Mouse (Mus musculus) heart, embryonic 16.5 days (tissue): ENCODE measurements around the gene Txnl4b. TPM values are rescaled to one million over a fixed set of nuclear protein-coding genes. Genes with fewer than 3 reads are reported as not detected.

Experiments
- ATAC-seq: fragments of 200-750 bp; cut with Nextera tagmentation; replicated peaks from 2 replicates; pipeline ENCODE4 v1.8.0; 2017; ENCODE audit warnings: moderate number of reproducible peaks; ENCODE audit not compliant: insufficient read depth, low FRiP score; ENCODE audit errors: extremely low read depth
- H3K27ac ChIP-seq: fragments of 300-500 bp; sonication (generic); 2 replicates; pipeline ENCODE4 v1.5.1; 2014; ENCODE audit warnings: mild to moderate bottlenecking, low read length, control low read depth, moderate library complexity
- H3K27me3 ChIP-seq: fragments of 300-500 bp; sonication (generic); 2 replicates; pipeline ENCODE4 v1.6.1; 2014; ENCODE audit warnings: low read length, mixed read lengths; ENCODE audit not compliant: control insufficient read depth, insufficient read depth
- H3K36me3 ChIP-seq: fragments of 300-500 bp; sonication (generic); 2 replicates; pipeline ENCODE4 v1.6.1; 2014; ENCODE audit not compliant: control insufficient read depth, insufficient read depth
- H3K4me1 ChIP-seq: fragments of 300-500 bp; sonication (generic); 2 replicates; pipeline ENCODE4 v1.6.1; 2014; ENCODE audit warnings: low read length, mixed read lengths; ENCODE audit not compliant: control insufficient read depth, insufficient read depth
- H3K4me2 ChIP-seq: fragments of 300-500 bp; sonication (generic); 2 replicates; pipeline ENCODE4 v1.6.1; 2014; ENCODE audit warnings: low read depth, mild to moderate bottlenecking, control low read depth, low read length
- H3K4me3 ChIP-seq: fragments of 300-500 bp; sonication (generic); 2 replicates; pipeline ENCODE4 v1.5.1; 2014; ENCODE audit warnings: mild to moderate bottlenecking, control low read depth, low read length
- H3K9ac ChIP-seq: fragments of 300-500 bp; sonication (generic); 2 replicates; pipeline ENCODE4 v1.6.1; 2014; ENCODE audit warnings: low read length, control low read depth
- H3K9me3 ChIP-seq: fragments of 300-500 bp; sonication (generic); replicated peaks from 2 replicates; pipeline ENCODE4 v1.6.1; 2016; ENCODE audit warnings: low read length; ENCODE audit not compliant: control insufficient read depth
- WGBS: fragments of 180-500 bp; shearing (Covaris S2); extraction: QIAGEN DNeasy Blood & Tissue Kit; methylation state at CpG from one replicate; pipeline ENCODE4 v1.1.7; 2014; 5-methylcytosine and 5-hydroxymethylcytosine counted together
- polyA plus RNA-seq: library from polyadenylated mRNA; unstranded; fragments of >200 nt; fragmentation: Nextera tagmentation; extraction: Ambion mirVana; gene quantifications from 2 replicates; pipeline ENCODE4 v1.2.1, GENCODE M21; 2015

Txnl4b gene
- polyA plus RNA-seq, 1 experiment from 2014 or later = 19.0 TPM

DNA sequence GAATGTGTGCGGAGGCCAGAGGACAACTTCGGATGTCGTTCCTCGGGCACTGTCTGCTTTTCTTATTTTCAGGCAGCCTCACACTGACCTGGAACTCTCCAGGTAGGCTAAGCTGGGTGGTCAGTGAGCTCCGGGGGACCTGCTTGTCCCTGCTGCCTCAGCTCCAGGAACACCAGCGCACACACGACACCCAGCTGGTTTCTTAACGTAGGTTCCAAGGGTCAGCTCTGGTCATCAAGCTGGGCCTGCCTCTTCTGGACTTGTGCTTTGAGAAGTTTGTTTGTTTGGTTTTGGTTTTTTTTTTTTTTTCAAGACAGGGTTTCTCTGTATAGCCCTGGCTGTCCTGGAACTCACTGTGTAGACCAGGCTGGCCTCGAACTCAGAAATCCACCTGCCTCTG lies 25.2 kb downstream of the Txnl4b start:
- H3K4me2 ChIP-seq = no peak overlapping the region
- H3K9me3 ChIP-seq = no peaks in the 10 kb centered on the region
- H3K9ac ChIP-seq = no peak overlapping the region
- ATAC-seq = no peak
- H3K27me3 ChIP-seq = no peaks in the 10 kb centered on the region
- no peaks in the 10 kb centered on the region for H3K4me1 ChIP-seq
- WGBS = 85% methylated on average over 9 of the region's 9 CpGs
- H3K4me3 ChIP-seq = no peak overlapping the region
- no peak overlapping the region for H3K27ac ChIP-seq
- peaks cover 13% of the 10 kb centered on the region; the same call in 1 of the 2 replicates for H3K36me3 ChIP-seq

DNA sequence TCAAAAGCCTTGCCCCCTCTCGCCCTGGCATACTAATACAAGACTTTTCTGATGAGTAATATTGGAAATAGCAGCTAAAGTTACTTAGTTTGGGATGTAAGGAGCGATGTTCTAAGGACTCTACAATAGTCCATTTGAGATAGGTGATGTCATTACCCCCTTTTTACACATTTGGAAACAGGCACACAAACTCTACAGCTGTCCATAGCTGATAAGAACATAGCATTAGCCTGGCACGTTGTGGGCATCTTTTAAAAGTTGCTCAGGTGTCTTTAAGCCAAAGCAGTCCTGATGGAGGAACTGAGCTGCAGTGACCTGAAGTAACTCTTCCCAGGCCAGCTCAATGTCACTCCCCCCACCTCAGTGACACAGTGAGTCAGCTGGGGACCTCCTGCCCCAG lies 25.7 kb downstream of the Txnl4b start:
- no peak for ATAC-seq
- WGBS = 81% methylated on average over 3 of the region's 3 CpGs
- no peaks in the 10 kb centered on the region for H3K4me1 ChIP-seq
- peaks cover 13% of the 10 kb centered on the region; the same call in 1 of the 2 replicates for H3K36me3 ChIP-seq
- H3K9ac ChIP-seq = no peak overlapping the region
- no peak overlapping the region for H3K27ac ChIP-seq
- H3K4me2 ChIP-seq = no peak overlapping the region
- H3K9me3 ChIP-seq = no peaks in the 10 kb centered on the region
- H3K27me3 ChIP-seq = no peaks in the 10 kb centered on the region
- no peak overlapping the region for H3K4me3 ChIP-seq

DNA sequence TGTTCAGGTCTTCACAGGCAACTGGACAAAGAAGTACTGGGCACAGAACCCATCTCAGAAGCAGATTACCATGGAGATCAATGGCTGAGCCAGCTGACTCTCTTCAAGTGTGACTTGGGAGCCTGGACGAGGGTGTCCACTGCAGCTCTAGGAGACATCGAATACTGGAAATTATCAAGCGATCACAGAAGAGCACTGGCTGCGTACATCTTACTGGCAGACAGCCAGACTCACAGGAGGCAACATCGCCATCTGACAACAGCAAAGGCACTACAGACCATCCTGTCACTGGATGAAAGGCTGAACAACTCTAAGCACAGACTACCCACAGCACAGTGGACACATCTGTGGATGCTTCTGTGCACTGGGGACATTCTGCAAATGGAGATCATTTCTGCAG lies 26.5 kb downstream of the Txnl4b start:
- no peak for ATAC-seq
- H3K36me3 ChIP-seq = peaks cover 13% of the 10 kb centered on the region; the same call in 1 of the 2 replicates
- WGBS = 84% methylated on average over 5 of the region's 5 CpGs
- H3K27ac ChIP-seq = no peak overlapping the region
- H3K4me2 ChIP-seq = no peak overlapping the region
- H3K9me3 ChIP-seq = no peaks in the 10 kb centered on the region
- no peaks in the 10 kb centered on the region for H3K27me3 ChIP-seq
- no peak overlapping the region for H3K4me3 ChIP-seq
- no peak overlapping the region for H3K9ac ChIP-seq
- no peaks in the 10 kb centered on the region for H3K4me1 ChIP-seq

DNA sequence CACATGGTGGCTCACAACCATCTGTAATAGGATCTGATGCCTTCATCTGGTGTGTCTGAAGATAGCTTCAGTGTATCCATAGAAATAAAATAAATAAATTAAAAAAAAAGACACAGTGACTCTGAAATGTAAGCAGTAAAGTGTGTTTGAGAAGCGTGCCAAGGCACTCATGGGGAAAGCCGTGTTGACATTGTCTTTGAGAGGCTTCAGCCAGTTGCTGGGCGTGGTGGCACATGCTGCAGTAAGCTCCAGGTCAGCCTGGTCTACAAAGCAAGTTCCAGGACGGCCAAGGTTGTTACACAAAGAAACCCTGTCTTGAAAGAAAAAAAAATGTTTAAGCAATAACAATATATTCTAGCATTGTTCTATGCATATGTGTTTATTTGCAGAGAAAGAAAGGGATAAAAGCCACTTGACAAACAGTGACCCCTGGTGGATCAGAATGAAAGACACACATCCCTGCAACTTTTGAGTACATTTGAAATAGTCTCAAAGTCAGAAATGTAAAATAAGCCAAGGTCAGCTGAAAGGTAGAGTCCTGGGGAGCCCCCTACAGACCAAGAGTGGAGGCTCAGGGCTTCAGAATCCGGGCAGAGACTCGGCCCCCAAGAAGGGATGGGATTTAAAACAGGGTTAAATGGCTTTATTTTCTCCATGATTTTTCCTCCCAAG lies 27.6 kb downstream of the Txnl4b start:
- H3K36me3 ChIP-seq = peaks cover 13% of the 10 kb centered on the region; the same call in 1 of the 2 replicates
- WGBS = 72% methylated on average over 6 of the region's 6 CpGs
- no peak overlapping the region for H3K9ac ChIP-seq
- no peak overlapping the region for H3K4me2 ChIP-seq
- no peaks in the 10 kb centered on the region for H3K9me3 ChIP-seq
- ATAC-seq = no peak
- no peaks in the 10 kb centered on the region for H3K27me3 ChIP-seq
- H3K4me3 ChIP-seq = no peak overlapping the region
- H3K4me1 ChIP-seq = no peaks in the 10 kb centered on the region
- H3K27ac ChIP-seq = no peak overlapping the region

DNA sequence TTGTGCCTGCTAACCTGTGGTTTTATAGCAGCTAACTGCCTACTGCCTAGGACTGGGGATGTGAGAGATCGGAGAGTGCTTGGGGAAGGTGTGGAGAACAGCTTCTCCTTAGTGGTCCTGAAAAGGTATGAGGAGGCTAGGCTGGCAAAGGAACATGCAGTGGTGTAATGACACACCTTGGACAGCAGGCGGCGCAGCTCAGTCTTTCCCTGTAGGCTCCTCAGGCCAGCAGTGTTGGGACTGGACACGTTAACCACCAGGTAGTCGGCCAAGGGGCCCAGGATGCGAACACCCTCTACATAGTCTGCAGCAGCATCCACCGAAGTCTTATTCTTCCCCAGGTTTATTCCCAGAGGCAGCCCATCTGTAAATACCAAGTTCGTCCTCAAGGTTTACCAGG lies 30.2 kb downstream of the Txnl4b start:
- Histone ChIP-seq H3K4me1 (no peaks in the 10 kb centered on the region), H3K9ac (no peak overlapping the region), H3K4me2 (no peak overlapping the region), H3K27ac (no peak overlapping the region), H3K36me3 (peaks cover 18% of the 10 kb centered on the region; the same call in 1 of the 2 replicates), H3K27me3 (no peaks in the 10 kb centered on the region), H3K9me3 (no peaks in the 10 kb centered on the region), H3K4me3 (no peak overlapping the region)
- ATAC-seq = no peak
- 47% methylated on average over 8 of the region's 8 CpGs for WGBS

DNA sequence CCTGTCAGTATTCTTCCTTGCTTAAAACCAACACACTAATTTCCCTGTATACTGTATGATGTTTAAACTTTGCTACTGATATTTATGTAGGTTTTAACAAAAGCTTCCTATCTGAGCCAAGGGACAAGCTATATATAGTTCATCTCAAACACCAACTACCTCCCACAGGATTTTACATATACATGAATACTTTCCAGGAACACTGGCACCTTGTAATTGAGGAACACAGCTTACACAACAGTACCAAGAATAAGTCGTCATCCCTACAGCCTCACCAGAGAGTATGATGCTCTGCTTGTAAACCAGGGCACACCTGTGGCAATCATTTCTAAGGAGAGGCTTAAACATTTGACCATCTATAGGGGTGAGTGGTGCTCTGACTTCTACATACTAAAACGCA lies 41.0 kb downstream of the Txnl4b start:
- no peaks in the 10 kb centered on the region for H3K9me3 ChIP-seq
- no peak overlapping the region for H3K27ac ChIP-seq
- H3K4me2 ChIP-seq = no peak overlapping the region
- H3K4me1 ChIP-seq = peaks cover 11% of the 10 kb centered on the region
- ATAC-seq = no peak
- 75% methylated on average over 2 of the region's 2 CpGs for WGBS
- no peaks in the 10 kb centered on the region for H3K27me3 ChIP-seq
- H3K9ac ChIP-seq = no peak overlapping the region
- H3K36me3 ChIP-seq = peaks cover 15% of the 10 kb centered on the region
- no peak overlapping the region for H3K4me3 ChIP-seq

DNA sequence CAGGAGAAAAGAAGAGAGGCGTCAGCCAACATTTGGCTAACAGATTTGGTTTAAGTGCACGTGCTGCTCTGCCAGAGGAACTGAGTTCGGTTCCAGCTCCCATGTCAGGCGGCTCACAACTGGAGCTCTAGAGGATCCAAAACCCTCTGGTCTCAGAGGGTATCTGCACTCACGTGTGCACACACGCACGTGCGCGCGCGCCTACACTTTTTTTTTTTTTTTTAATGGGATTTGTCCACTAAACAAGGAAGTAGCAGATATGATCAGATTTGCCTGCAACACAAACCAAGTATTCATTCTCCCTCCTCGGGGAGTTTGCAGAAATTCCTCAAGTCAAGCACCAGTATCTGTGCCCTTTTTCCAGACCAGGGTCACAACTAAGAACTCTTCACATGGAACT lies 42.0 kb downstream of the Txnl4b start:
- peak overlapping the region; percentile 98 for H3K27ac ChIP-seq
- peaks cover 11% of the 10 kb centered on the region for H3K4me1 ChIP-seq
- H3K9me3 ChIP-seq = no peaks in the 10 kb centered on the region
- 4% methylated on average over 12 of the region's 12 CpGs for WGBS
- H3K4me2 ChIP-seq = peak overlapping the region; percentile 97
- no peak for ATAC-seq
- H3K9ac ChIP-seq = peak overlapping the region; percentile 84
- H3K27me3 ChIP-seq = no peaks in the 10 kb centered on the region
- peak overlapping the region; percentile 86 for H3K4me3 ChIP-seq
- H3K36me3 ChIP-seq = peaks cover 12% of the 10 kb centered on the region

DNA sequence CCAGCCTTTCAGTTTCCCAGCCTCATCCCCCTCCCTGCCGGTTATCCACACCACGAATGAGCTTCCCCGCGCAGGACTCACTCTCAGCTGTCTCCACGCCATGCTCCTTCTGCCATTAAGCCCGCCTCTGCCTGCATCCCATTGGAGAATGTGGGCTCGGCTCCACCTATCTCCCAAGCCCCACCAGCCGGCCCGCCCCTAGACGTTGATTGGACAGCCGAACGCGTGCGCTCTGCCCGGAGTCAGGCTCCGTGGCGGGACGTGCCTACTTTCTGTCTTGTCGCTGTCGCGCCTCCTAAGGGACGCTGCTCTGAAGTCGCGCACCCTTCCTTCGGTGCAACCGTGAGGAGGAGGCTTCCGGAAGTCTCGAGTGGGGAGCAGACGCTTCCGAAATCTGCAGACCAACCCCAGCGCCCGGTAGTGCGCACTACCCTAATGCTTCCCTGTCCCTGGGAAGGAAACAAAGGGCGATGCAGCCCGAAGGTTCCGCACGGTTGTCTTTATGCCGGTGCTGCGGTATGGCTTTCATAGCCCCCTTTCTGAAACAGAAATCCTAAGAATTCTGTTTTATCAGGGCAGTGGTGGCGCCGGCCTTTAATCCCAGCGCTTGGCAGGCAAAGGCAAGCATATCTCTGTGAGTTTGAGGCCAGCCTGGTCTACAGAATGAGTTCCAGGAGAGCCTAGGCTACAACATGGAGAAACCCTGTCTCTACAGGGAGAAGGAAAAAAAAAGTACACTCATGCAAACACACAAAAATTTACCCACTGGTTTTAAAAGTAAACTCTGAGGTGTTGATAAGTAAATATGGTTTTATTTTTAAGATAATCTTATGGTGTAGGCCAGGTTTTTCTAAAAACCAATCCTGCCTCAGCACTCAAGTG lies 42.8 kb downstream of the Txnl4b start, which contains the start of gene Dhodh:
Gene Dhodh (minus strand): TSS at position 403 of the 882 bp plus-strand sequence.
- Histone ChIP-seq H3K9ac (peak within 1 kb of the TSS; percentile 84), H3K36me3 (peaks cover 9% of the 10 kb centered on the region), H3K4me3 (peak within 1 kb of the TSS; percentile 86), H3K4me2 (peak within 1 kb of the TSS; percentile 97), H3K27ac (peak within 1 kb of the TSS; percentile 98), H3K9me3 (no peaks in the 10 kb centered on the region), H3K4me1 (peaks cover 11% of the 10 kb centered on the region), H3K27me3 (no peaks in the 10 kb centered on the region)
- WGBS = under 1% methylated on average over 42 of the region's 42 CpGs
- ATAC-seq = peak; percentile 100

DNA sequence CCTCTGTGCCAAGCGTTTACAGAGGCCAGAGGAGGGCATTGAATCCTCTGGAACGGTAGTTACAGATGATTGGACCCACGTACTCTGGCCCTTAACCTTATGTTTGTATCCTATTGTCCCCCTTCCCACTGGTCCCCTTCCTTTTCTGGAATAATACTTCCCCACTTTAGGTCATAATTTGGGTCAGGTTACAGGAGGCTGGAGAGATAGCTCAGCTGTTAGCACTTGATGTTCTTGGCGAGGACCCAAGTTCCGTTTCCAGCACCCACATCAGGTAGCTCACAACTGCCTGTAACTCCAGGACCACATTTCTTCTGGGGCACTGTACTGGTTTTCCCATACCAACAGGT lies 43.4 kb downstream of the Txnl4b start:
- Histone ChIP-seq H3K9me3 (no peaks in the 10 kb centered on the region), H3K27me3 (no peaks in the 10 kb centered on the region), H3K36me3 (0 out of 2 replicates have a peak, but pooled peaks cover 4% of the 10 kb centered on the region), H3K27ac (peak overlapping the region; percentile 98), H3K4me2 (peak overlapping the region; percentile 97), H3K4me3 (peak overlapping the region; percentile 86), H3K9ac (peak overlapping the region; percentile 84), H3K4me1 (peaks cover 11% of the 10 kb centered on the region)
- no peak for ATAC-seq
- WGBS = 10% methylated on average over 5 of the region's 5 CpGs
